Mouse (Mus musculus): ENCODE results near the gene Wscd2. TPM values are rescaled to one million over a fixed set of nuclear protein-coding genes. Genes with fewer than 3 reads are reported as not detected.

Wscd2 gene
- polyA plus RNA-seq, 1 experiment = 28.9 TPM

DNA sequence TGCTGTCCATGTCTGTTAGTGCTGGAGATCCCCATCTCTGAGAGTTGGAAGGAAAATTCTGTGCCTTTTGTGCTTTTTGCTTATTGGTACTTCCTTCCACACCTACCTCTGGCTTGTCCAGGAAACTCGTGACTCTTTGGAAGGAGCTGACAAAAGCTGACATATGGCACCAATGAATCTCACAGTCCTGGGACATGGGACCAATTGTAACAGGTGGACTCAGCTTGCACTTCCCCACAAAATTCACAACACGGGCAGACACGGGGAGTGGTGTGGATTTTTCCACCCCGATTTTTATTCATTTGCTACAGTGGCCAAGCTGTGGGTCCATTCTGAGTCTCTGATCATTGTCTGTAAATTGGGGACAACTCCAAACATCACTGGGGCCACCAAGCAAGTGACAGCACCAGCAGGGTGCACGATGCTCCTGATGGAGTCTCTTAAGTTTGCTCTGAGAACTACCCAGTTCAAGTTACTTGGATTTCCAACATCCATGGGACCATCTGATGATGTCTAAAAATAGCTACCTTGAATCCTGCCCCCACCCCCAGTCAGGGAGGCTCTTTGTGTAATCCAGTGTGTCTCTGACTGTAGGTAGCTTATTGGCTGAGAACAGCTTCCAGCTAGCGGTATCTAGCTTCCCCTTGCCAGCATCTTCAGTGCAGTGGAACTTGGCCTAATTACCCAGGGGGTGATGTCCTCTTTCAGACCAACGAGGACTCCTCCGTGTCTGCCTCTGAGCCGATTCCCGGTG, 75.1 kb downstream of the Wscd2 start:
- TF ChIP-seq POLR2A (IDR thresholded peaks at IDR 0.05; ENCODE audit: extremely low read depth, insufficient read depth, low read length) = no peak
- no peak for TF ChIP-seq CTCF (IDR thresholded peaks at IDR 0.05; ENCODE audit: extremely low read depth, insufficient read depth, low read length)
- H3K4me1 ChIP-seq (ENCODE audit: control insufficient read depth, insufficient read depth, low read length) = no peaks in the 10 kb centered on the region; the same call in 1 of the 2 replicates

DNA sequence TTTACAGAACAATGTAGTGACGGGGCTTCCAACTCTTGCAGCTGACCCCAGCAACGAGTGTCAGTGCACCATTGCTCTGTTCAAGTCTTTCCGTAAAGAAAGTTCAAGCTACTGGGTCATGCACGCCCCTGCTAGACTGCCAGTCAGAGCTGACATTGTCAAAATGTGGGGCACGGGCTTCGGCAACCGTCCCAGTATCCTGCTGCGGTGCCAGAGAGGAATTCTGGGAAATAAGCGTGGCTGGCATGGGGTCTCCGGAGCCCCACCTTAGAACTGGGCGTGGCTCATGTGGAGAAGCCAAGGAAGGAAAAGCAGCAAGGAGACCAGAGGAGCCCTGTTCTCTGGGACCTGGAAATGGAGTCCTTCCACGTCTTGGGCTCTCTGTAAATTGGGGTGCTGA, 75.7 kb downstream of the Wscd2 start:
- no peak for TF ChIP-seq CTCF (IDR thresholded peaks at IDR 0.05; ENCODE audit: extremely low read depth, insufficient read depth, low read length)
- no peak overlapping the region for H3K4me3 ChIP-seq (ENCODE audit: insufficient read depth, low read length)
- H3K27ac ChIP-seq (ENCODE audit: insufficient read depth, low read length) = no peak overlapping the region
- H3K4me1 ChIP-seq (ENCODE audit: control insufficient read depth, insufficient read depth, low read length) = no peaks in the 10 kb centered on the region; the same call in 1 of the 2 replicates

More for the DNA sequence above, 75.1 kb downstream of the Wscd2 start:
- no peak overlapping the region for H3K4me3 ChIP-seq (ENCODE audit: insufficient read depth, low read length)
- H3K27ac ChIP-seq (ENCODE audit: insufficient read depth, low read length) = no peak overlapping the region

DNA sequence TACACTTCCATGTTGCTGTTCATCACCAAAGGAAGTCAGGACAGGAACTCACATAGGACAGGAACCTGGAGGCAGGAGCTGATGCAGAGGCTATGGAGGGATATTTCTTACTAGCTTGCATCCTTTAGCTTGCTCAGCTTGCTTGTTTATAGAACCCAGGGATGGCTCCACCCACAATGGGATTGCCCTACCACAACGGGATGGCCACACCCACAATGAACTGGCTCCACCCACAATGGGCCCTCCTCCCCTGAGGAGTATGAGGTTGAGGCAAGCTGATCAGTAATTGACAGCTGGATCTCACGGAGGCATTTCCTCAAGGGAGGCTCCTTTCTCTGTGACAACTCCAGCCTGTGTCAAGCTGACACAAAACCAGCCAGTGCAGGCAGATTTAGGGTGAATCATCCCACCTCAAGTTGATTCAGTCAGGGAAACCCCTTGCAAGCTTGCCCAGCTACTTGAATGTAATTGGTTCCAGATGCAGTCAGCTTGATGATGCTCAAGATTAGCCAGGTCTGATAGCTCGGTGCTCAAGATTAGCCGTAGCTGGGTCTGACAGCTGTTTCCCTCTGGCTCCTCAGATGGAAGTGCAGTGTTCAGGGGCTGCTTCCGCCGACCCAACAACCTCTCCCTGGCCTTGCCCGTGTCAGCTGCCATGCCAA, 80.1 kb downstream of the Wscd2 start:
- H3K27ac ChIP-seq (ENCODE audit: insufficient read depth, low read length) = no peak overlapping the region
- TF ChIP-seq POLR2A (IDR thresholded peaks at IDR 0.05; ENCODE audit: extremely low read depth, insufficient read depth, low read length) (no peak), CTCF (IDR thresholded peaks at IDR 0.05; ENCODE audit: extremely low read depth, insufficient read depth, low read length) (no peak)
- H3K4me3 ChIP-seq (ENCODE audit: insufficient read depth, low read length) = no peak overlapping the region
- peaks cover 3% of the 10 kb centered on the region; the same call in 1 of the 2 replicates for H3K4me1 ChIP-seq (ENCODE audit: control insufficient read depth, insufficient read depth, low read length)

DNA sequence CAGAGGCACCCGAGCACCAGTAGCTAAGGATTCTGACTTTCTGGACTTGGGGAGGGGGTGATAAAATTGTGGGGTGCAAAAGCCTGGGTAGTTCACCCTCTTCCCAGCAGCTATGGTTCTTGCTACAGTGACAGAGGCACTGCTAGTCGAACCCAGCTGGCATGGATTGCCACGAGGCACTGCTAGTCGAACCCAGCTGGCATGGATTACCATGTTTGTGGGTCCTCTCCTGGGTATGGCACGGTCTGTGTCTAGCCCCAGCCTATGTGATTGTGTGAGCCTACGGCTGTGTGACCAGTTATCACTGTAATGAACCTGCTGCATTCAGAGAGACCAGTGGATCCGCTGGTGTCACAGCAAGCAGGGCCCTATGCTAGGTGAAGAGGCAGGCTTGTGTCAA, 87.4 kb downstream of the Wscd2 start:
- no peak overlapping the region for H3K27ac ChIP-seq (ENCODE audit: insufficient read depth, low read length)
- peaks cover 1% of the 10 kb centered on the region for H3K4me1 ChIP-seq (ENCODE audit: control insufficient read depth, insufficient read depth, low read length)
- no peak for TF ChIP-seq POLR2A (IDR thresholded peaks at IDR 0.05; ENCODE audit: extremely low read depth, insufficient read depth, low read length)
- TF ChIP-seq CTCF (IDR thresholded peaks at IDR 0.05; ENCODE audit: extremely low read depth, insufficient read depth, low read length) = no peak
- H3K4me3 ChIP-seq (ENCODE audit: insufficient read depth, low read length) = no peak overlapping the region

DNA sequence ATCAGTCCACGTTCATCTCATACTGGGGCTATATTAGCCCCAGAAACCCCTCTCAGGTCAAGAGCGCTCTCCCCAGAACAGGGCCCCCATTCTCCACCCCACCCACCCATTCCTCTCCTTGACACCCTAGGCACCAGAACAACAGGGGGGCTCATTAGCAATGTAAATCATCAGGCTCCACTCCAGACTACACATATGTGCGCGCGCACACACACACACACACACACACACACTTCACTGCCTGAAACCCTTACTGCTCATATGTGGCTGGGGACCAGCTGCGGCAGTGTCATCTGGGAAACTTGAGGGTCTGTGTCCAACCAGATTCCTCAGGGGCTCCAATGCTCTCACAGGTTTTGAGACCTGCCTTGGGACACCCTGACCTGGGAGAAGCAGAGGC, 88.3 kb downstream of the Wscd2 start:
- no peak overlapping the region for H3K27ac ChIP-seq (ENCODE audit: insufficient read depth, low read length)

DNA sequence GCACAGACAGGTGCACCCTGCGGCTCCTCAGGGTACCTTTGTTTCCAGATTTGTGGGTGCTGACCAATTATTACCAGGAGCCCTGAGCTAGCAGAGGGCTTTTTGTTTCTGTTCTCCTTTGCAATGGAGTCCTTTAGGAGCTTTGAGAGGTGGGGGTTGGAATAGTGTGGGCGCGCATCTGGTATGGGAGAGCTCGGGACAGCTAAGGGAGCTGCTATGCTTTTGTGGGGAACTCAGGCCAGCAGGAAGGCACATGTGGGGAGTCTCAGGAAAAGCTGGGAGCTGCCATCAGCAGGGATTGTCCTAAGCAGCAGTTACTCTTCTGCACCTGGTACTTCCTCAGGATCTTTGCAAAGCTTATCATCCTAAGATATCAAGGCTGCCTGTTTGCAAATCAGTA, 89.0 kb downstream of the Wscd2 start:
- no peak for TF ChIP-seq CTCF (IDR thresholded peaks at IDR 0.05; ENCODE audit: extremely low read depth, insufficient read depth, low read length)
- no peak for TF ChIP-seq POLR2A (IDR thresholded peaks at IDR 0.05; ENCODE audit: extremely low read depth, insufficient read depth, low read length)
- Histone ChIP-seq H3K27ac (ENCODE audit: insufficient read depth, low read length) (no peak overlapping the region), H3K4me1 (ENCODE audit: control insufficient read depth, insufficient read depth, low read length) (peaks cover 1% of the 10 kb centered on the region), H3K4me3 (ENCODE audit: insufficient read depth, low read length) (no peak overlapping the region)

More for the DNA sequence above, 88.3 kb downstream of the Wscd2 start:
- TF ChIP-seq POLR2A (IDR thresholded peaks at IDR 0.05; ENCODE audit: extremely low read depth, insufficient read depth, low read length) = no peak
- TF ChIP-seq CTCF (IDR thresholded peaks at IDR 0.05; ENCODE audit: extremely low read depth, insufficient read depth, low read length) = no peak
- H3K4me3 ChIP-seq (ENCODE audit: insufficient read depth, low read length) = no peak overlapping the region
- peaks cover 1% of the 10 kb centered on the region for H3K4me1 ChIP-seq (ENCODE audit: control insufficient read depth, insufficient read depth, low read length)

DNA sequence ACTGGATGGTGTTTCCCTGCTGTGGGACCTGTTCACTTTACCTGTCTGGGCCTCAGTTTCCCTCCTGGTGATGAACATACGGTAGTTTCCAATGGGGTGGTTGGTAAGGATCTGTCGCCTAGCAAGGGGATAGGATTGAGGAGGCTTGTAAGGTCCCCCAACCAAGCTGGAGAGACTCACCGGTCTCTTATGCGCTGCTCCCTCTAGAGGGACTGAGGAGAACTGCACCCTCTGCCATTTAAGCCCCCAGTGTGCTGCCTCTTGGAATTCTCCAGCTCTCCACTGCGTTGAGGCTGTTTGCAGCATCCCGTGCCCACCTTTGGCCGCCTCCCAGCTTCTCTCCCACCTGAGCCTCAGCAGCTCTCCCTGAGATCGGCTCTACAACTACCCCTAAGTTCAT, 90.1 kb downstream of the Wscd2 start:
- no peak overlapping the region for H3K4me3 ChIP-seq (ENCODE audit: insufficient read depth, low read length)
- H3K27ac ChIP-seq (ENCODE audit: insufficient read depth, low read length) = no peak overlapping the region
- TF ChIP-seq POLR2A (IDR thresholded peaks at IDR 0.05; ENCODE audit: extremely low read depth, insufficient read depth, low read length) = no peak
- TF ChIP-seq CTCF (IDR thresholded peaks at IDR 0.05; ENCODE audit: extremely low read depth, insufficient read depth, low read length) = peak; percentile 43
- H3K4me1 ChIP-seq (ENCODE audit: control insufficient read depth, insufficient read depth, low read length) = peaks cover 1% of the 10 kb centered on the region

DNA sequence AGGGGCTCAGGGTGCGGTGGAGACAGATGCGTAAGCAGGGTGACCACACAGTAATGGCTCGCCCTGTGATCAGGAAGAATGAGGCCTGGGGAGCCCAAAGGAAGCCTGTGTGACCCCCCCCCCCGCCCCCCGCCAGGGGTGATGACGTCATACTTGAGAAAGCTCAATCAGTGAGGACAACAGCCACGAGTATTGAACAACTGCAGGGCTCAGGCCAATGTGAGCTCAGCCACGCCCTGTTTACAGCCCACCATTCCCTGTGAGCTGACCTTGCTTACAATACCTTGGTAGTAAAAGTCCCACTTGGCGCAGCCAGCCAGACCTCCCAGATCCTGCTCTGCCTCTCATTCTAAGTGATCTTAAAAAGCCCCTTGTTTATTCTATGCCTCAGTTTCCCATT, 90.7 kb downstream of the Wscd2 start:
- H3K4me3 ChIP-seq (ENCODE audit: insufficient read depth, low read length) = no peak overlapping the region
- no peak for TF ChIP-seq POLR2A (IDR thresholded peaks at IDR 0.05; ENCODE audit: extremely low read depth, insufficient read depth, low read length)
- TF ChIP-seq CTCF (IDR thresholded peaks at IDR 0.05; ENCODE audit: extremely low read depth, insufficient read depth, low read length) = no peak
- peaks cover 1% of the 10 kb centered on the region for H3K4me1 ChIP-seq (ENCODE audit: control insufficient read depth, insufficient read depth, low read length)

DNA sequence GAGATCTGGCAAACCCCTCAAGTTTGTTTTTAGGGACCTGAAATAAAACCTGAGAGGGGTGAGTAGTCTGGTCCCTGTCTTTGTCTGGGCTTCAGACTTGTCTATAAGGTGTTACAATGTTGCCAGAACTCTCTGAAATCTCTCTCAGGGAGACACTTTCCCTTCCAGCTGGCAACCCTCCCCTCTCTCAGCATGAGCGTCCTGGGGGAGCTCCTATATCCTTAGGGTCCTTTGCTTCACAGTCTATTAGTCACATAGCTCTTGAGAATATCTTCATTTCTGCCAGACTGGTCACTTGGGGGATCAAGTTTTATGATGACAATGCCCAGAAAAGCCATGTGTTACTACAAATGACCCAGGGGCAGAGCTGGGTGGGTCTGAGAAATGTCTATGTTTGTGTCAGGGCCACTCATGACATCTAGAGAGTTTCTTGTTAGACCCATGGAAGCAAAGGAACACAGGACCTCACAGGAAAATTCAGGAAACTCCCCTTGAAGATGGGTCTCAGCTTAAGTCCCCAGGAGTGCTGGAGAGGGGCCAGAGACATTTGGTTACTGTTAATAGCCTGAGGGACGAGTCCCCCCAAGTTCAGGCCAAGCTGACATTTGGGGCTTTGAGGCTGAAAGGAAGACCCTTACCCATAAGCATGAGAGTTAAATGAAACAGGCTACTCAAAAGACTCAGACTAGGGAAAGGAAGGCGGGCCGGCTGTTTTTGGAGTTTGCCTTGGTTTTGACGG, 93.5 kb downstream of the Wscd2 start:
- Histone ChIP-seq H3K27ac (ENCODE audit: insufficient read depth, low read length) (no peak overlapping the region), H3K4me1 (ENCODE audit: control insufficient read depth, insufficient read depth, low read length) (peaks cover 1% of the 10 kb centered on the region)
- TF ChIP-seq POLR2A (IDR thresholded peaks at IDR 0.05; ENCODE audit: extremely low read depth, insufficient read depth, low read length) (no peak), CTCF (IDR thresholded peaks at IDR 0.05; ENCODE audit: extremely low read depth, insufficient read depth, low read length) (no peak)

More for the DNA sequence above, 90.7 kb downstream of the Wscd2 start:
- no peak overlapping the region for H3K27ac ChIP-seq (ENCODE audit: insufficient read depth, low read length)

More for the DNA sequence above, 93.5 kb downstream of the Wscd2 start:
- no peak overlapping the region for H3K4me3 ChIP-seq (ENCODE audit: insufficient read depth, low read length)
